Mouse (Mus musculus): Measurements from ENCODE around the gene Dnah17.

Dnah17 gene

DNA sequence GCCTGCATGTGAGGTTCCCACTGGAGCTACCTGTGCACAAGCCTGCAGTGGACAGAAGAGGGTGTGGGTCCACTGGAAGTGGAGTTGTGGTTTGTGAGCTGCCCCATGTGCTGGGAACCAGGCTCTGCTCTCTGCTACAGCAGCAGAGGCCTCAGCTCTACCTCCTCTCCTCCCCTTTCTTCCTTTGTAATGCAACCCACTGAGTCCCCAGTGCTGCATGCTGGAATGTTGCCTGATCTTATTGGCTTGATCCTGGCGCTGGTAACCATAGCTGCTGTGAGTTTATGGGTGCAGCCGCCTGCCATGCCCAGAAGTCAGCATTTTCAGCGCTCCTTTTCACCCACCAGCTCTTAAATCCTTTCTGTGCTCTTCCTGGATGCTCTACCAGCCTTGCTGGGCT lies 134.4 kb downstream of the Dnah17 start:
- DNase-seq (ENCODE audit: low spot score in 2 of 2) = no peak

DNA sequence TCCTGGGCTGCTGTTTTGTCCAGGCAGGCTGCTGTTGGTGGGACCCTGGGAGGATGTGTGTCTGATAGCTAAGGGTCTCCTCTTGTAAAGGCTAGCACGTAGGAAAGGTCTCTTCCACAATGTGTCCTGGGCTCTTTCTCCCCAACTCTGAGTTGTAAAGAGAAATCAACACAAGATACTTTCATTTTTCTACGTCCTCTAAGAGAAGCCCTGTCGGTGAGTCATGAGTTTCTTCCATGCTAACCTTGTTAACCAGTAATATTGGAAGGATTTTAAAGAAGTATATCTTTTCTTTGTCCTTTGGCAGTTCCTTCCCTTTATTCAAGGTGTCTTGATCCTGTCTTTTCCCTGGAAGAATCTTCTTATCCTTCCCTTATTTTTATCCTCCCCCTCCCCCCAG lies 134.8 kb downstream of the Dnah17 start:
- DNase-seq (ENCODE audit: low spot score in 2 of 2) = no peak

DNA sequence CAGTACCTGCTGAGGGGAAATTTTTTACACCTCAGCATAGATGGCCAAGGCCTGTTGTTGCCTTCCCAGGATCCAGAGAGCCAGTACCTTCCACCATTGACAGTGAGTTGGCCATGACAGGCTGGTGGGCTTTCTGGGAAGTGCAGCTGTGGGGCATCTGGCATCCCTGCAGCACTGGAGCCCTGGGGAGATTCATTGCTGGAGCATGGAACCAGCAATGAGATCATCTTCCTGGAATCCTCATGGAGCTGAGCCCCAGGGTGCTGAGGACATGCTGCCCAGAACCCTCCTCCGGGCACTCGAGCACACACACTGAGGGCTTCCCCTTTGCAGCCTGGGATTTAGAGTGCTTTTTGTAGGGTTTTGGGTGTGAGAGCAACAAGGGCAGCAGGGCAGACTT lies 135.2 kb downstream of the Dnah17 start:
- DNase-seq (ENCODE audit: low spot score in 2 of 2) = no peak

DNA sequence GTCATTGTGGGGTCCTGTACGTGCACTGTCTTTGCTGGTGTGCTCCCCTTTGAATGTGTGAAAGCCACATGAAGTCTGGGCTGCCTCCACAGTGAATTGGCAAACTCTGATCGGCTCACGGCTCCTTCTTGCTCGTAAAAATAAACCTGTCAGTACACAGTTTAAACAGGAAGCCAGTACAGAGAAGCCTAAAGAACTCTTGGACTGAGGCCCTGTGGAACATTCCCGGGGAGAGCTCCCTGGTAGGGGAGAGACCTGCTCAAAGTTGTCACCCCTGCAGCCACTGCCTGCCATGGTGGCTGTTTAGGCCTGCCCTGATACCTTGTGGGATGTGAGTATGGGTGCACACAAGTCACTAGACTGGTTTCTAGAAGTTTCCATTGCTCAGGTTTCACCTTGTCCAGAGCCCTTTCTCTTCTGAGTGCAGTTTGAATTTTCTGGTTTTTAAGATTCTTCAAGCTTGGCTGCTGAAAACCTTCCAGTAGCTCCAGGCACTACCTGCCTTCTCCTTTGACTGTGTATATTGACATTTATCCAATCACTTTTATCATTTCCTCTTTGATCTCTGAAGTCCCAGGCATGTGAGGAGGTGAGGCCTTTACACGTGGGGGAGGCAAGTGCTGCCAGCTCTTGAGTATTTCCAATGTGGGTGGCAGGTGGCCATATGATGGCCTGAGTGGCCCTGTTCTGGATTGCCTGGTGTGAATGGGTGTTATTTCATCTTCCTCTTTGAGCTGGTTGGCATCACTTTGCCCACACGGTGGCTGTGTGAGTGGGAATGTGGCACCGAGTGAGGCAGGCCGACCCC lies 136.0 kb downstream of the Dnah17 start:
- DNase-seq (ENCODE audit: low spot score in 2 of 2) = no peak

DNA sequence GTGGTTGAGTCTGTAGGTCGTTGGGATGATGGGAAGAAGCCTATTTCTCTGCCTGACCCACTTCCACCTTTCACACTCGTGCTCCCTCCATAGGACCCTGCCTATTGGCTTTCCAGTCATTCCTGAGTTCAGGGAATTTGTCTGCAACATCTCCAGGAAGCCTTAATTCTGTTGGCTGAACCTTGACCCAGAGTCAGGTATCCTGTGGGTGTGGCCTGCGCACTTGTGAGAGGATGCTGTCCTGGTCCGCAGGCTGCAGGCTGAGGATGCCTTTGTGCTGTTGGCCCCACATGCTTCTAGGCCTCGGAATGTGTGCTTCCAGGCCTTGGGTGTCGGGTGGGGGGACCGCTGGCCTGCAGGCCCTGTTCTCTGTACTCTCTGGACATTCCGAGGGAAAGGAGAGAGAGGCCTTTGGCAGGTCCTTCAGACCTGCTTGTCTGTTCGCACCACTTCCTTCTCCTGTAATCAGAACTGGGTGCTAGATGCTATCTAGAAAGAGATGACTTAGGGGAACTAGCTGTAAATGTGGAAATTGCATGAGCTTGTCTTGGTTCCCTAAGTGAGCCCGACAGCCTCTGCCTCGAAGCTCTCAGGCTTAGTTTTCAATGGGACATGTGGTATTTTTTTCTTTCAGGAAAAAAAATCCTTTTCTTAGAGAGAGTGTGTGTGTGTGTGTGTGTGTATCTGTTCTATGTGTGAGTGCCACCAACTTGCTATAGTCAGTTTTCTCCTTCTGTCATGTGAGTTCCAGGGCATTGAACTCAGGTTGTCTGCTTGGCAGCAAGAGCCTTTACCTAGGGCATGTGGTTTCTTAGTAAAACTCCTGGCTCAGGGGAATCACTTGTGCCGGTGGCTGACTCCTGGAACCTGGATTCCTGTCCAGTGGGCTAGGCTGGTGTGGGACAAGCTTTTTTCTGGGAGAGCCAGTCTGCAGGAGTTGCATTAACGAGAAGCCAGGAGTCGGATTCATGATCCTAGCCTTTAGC lies 137.0 kb downstream of the Dnah17 start:
- no peak for DNase-seq (ENCODE audit: low spot score in 2 of 2)

DNA sequence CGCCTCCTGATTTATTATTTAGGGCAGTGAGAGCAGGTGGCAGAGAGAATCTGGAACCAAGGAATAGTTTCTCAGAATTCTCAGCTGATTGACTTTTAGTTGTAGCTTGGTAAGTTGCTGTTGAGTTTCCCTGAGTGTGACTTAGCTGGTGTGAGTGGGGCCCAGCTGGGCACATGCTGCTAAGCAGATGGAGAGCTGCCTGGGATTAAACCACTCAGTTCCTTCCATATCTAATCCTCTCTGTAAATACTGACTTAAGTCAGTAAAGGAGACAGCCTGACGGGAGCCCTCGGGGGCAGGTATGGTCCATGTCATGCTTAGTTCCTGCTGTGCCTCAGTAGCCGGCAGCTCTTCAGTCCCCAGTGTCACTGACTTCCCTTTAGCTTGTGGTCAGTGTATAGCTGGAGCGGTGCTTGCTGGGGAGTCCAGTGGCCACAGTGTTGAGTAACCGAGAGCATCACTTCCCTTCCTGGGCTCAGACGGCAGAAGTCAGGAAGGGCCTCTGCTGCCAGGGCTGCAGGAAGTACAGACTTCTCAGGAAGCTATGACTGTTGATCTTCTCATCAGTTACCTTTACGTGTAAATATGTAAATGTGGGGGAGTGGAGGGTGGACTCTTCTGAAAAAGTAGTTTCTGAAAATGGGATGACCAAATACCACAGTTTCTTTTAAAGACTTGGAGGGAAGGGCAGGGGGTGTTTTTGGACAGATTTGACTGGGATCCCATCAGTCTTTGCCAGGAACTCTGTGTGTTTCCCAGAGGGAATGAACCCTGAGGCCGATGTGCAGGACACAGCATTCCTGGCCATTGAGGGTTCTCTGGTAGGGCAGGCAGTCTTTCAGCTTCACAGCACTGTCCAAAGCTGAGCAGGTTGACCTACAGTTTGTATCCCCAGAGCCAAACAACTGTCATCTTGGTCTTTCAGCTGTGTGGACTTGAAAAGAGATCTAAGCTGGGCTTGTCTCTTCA lies 138.6 kb downstream of the Dnah17 start:
- DNase-seq (ENCODE audit: low spot score in 2 of 2) = no peak

DNA sequence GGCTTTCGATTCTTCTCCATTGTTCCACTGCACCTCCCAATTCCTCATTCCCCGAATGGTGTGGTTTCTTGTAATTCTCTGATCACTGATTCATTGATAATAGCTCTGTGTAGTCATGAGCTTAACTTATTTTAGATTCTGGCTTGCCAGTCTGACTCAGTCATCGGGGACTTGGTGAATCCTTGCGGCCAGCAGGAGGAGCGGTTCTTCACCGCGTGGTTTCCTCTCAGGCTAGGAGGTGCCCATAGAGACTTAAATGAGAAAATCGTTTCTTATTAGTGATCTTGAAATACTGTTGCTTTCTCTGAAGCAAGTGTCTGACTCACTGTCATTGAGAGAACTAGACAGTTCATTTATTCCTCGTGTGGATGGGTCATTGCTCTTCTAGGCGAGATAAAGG lies 140.5 kb downstream of the Dnah17 start:
- no peak for DNase-seq (ENCODE audit: low spot score in 2 of 2)

DNA sequence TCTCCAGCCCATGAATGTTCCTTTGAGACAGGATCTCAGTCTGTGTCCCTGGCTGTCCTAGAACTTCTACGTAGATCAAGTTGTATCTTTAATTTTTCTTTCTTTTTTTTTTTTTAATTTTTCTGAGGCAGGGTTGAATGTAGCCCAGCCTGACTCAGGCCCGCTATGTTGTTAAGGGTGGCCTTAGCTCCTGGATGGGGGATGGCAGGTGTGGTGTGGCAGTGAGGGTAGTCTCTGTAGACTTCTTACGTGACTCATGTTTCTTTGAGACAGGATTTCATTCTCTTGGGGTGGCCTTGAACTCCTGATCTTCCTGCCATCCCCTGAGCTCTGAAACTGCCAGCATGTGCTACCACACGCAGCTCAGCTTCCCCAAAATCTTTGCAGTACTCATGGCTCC lies 141.2 kb downstream of the Dnah17 start:
- DNase-seq (ENCODE audit: low spot score in 2 of 2) = no peak

DNA sequence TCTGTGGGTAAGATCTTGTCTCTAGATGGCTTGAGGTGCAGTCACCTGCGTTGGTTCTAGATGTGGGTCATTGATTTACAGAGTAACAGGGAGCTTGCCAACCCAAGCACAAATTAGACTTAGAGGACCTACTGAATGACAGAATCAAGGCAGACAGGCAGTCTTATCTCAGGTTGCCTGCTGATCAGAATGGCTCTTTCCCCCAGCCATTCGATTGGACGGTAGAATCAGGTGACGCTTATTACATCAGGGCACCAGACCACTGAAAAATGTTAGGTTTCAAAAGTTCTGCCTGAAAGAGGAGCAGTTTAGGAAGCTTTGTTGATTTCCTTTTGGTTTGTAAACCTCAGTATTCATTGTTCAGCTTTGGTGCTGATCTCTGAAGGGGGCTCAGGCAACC lies 142.5 kb downstream of the Dnah17 start:
- no peak for DNase-seq (ENCODE audit: low spot score in 2 of 2)

DNA sequence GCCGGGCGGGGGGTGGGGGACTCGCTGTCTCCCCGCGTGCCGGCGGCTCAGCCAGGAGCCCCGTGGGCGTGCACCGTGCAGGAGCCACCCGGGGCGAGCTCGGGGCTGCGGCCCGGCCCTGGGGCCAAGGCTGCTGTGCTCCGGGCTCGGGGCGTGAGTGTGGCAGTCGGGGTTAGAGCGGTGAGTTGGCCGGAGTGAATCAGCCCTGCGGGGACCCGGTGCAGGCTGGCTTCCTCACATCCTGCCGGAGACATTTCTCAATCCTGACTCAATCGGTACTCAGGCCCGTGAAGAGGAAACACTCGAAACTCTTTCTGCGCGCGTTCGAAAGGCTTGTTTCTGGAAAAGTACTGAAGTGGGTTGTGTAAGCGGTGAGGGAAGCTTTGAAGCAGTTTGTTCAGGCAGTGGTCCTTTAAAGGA lies 143.4 kb downstream of the Dnah17 start:
- DNase-seq (ENCODE audit: low spot score in 2 of 2) = peak in 1 of 2 experiments; percentile 61

DNA sequence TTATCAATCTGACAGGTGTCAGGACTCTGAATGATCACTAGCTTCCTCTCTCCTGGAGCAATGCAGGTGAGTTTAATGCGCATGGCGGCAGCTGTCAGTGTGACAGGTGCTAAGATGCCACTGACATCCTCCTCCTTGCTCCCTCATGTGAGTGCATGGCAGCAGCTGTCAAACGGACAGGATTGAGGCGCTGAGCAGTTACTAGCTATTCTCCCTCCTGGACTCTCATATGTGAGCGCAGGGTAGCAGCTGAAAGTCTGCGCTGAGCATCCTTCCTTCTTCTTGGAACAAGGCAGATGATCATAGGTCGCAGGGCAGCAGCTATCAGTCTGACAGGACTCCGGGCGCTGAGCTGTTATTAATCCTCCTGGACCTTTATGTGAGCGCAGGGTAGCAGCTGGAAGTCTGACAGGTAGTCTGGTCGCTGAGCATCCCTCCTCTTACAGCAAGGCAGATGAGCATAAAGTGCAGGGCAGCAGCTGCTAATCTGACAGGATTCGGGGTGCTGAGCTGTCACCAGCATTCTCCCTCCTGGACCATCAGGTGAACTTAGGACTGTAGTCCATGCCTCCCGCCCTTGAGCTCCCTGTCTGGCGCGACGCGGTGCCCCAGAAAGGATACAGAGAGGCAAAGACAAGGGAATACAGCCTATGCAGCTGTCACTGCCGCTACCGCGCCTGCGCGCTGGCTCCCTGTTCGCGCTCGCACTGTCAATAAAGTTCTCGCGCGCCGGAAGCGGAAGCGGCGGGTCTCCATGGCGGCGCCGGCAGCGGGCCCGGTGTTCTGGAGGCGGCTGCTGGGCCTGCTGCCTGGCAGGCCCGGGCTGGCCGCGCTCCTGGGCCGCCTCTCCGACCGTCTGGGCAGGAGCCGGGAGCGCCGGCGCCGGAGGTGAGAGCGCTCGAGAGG lies 144.1 kb downstream of the Dnah17 start, which contains the start of gene Pgs1:
Gene Pgs1, plus strand, starts transcription at position 167 of the 906 bp plus-strand sequence.
- peak; percentile 83 to 93 for DNase-seq (ENCODE audit: low spot score in 2 of 2)

DNA sequence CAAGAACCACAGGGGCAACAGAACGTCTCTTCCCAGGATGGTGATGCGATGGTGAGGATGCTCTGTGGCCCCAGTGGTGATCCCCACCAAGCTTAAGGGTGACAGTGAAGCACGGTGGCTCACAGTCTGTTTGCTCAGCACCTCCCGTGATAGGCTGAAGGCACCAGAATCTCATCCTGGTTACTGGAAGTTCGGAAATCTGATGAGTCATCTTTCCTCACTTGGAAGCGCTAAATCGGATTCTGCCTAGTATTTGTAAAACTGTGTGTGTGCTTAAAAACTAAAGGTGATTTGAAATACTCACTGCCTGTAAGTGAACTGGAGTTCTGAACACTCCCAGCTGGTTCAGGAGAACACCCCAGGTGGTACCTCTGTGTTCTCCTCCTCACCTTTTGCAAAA lies 146.7 kb downstream of the Dnah17 start:
- no peak for DNase-seq (ENCODE audit: low spot score in 2 of 2)

DNA sequence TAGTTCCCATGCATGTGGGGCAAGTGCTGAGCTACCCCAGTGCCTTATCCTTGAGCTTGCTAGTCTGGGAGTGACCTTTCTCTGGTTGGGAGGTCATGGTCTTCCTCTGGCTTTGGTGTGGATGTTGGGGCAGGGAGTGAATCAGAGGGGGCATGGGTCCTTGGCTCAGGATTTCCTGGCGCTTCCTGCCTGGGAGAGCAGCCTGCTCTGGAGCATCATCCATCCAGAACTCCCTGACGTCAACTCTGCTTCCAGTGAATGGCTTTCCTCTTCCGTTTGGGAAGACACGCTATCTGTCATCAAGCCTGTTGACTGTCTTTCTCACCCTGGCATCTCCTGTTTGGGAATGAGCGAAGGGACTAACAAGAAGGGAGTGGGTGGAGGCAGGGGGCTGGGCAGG lies 148.0 kb downstream of the Dnah17 start:
- DNase-seq (ENCODE audit: low spot score in 2 of 2) = no peak

DNA sequence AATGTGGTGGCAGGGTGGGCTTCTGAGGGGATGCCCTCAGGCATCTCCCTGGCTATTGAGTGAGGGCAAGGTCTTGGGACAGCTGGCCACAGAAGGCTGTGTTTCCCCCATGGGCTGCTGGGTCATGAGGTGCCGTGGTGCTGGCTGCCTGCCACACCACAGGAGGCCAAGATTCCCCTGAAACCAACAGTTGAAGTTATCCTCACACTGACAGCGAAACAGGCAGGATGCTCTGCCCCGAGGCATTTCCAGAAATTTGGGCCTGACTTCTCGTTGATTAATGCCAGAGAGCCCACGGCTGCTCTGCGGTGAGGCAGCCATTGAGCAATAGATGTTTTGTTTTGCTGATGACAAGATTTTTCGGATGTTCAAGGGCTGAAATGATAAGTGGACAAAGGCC lies 151.0 kb downstream of the Dnah17 start:
- DNase-seq (ENCODE audit: low spot score in 2 of 2) = no peak

DNA sequence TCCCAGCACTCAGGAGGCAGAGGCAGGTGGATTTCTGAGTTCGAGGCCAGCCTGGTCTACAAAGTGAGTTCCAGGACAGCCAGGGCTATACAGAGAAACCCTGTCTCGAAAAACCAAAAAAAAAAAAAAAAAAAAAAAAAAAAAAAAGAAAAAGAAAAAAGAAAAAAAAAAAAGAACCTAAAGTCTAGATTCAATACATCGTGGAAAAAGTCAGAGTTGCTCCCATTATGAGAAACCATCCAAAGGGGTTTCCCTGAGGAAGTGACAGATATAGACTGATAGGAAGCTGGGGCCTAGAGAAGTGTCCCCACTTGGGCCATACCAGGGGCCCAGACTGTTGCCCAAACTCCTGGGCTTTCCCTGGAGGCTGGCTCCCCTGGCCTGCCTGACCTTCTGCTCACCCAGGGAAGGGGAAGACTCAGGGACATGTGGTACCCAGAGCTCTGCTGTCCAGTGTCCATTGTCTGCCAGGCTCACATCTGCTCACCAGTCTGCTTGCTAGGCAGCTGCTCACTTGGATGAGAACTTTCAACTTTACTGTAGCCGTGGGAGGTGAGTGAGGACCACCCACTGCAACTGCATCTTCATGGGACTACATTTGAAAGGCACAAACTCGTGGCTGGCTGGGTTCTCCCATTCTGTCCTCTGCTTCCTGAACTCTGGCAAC lies 152.6 kb downstream of the Dnah17 start:
- DNase-seq (ENCODE audit: low spot score in 2 of 2) = no peak

DNA sequence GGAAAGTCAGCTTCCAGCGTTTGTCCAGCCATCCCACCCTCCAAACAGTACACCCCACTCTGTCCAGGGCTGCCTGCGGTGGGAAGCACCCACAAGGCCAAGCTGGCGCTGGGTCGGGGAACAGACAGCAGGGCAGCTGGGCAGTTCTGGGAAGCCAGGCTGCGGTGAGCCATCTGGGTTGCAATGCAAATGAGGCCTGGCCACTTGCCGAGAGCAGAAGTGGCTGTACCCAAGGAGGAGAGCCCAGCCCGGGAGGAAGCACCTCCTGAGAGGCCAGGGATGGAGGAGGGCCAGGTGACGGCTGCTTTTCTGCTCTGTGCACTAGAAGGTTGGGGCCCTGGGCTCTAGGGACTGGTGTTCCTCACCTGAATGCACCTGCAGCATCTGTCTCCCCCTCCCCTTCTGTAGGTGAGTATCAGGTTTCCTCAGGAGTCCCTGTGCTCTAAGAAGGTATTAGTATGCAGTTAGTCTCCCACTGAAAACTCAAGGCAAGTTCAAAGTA lies 154.3 kb downstream of the Dnah17 start:
- DNase-seq (ENCODE audit: low spot score in 2 of 2) = peak in 1 of 2 experiments; percentile 58

DNA sequence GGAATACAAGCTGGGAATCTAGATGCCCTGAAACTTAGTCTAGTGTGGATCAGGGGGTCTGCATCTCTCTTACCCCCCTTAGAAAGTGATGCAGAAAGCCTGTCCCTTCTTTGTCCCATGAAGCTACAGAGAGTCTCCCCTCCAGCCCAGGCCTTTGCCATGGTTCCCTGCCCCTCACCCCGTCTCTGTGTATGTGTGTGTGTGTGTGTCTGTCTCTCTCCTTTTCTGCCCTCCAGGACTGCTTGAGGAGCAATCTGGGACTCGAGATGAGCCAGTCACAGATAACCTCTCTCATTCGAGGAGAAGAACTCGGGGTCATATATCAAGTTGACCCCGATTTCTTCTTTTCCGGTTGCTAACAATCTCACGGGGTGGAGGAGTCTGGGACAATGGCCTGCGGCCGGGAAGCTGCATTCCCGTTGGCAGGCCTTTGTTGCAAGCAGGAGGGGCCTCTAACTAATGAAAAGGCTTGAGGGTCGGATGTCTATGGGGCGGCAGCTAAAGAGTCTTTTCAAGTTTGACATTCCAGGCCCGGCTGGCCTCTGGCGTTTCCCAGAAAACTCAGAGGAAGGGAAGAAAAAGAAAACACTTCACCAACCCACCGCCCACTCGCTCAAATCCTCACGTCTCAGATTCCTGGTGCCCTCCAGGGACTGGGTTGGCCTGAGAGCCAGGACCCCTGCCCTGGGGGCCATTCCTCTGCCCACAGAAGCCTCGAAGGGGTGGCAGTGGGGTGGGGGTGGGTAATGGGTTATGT lies 155.0 kb downstream of the Dnah17 start:
- no peak for DNase-seq (ENCODE audit: low spot score in 2 of 2)

DNA sequence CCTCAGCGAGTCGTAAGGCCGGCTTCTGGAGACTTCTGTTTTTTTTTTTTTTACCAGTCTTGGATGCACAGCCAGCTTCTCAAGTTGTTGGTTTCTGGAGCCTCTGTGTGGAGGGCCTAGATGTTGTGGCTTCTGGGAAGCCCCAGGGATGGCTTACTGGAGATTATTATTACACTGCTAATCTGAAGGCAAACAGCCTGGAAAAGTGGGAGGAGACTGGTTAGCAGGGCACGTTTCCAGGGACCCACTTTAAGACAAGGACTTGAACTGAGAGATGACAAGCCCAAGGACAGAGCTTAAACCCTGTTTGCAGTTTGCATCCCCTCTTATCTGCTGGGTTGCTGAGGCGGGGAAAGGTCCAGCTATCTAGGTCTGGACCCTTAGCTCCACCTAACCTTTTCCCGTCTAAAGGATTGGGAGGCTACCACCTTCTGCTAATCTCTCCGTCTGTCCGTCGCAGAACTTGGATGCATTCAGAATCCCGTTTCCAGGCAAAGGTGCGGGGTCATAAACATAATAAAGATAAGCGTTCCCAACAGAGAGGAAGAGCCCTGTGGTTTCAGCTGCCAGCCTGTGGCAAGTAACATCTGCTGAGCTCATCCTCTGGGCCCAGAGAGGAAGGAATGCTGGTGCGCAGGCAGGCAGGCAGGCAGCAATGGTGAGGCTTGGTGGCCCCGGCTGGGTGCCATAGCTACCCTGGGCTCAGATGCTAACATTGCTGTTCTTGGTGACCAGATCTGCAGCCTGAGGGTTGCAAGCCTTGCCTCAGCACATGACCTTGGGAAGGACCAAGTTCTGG lies 155.9 kb downstream of the Dnah17 start:
- DNase-seq (ENCODE audit: low spot score in 2 of 2) = no peak

Measured in spleen, postnatal 10 days (tissue).